Mouse (Mus musculus): Measurements from ENCODE around the gene Tns3. TPM values are rescaled to one million over a fixed set of nuclear protein-coding genes. Genes with fewer than 3 reads are reported as not detected.

The Tns3 gene
- polyA plus RNA-seq, 1 experiment from 2014 or later = 49.6 TPM

DNA sequence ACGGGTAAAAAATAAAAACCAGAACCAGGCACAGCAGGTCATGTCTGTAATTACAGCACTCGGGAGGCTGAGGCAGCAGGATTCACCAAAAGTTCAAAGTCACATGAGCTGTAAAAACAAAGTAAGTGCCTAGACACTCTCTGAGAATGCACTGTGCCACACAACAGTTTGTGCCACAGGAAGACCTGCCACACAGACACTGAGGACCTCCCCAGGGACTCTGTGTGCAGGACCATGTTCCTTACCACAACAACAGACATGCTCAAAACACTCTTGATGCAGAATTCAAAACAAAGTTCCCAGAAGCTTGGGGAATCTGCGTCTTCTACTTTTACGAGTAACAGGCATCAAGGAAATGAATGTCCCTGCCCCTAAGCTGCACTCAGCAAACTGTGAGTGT, 3.4 kb downstream of the Tns3 start:
- H3K27ac ChIP-seq = 0 out of 2 replicates have a peak overlapping the region, but pooled peaks have one; percentile 12
- peaks cover 14% of the 10 kb centered on the region for H3K36me3 ChIP-seq
- H3K4me1 ChIP-seq (replicated peaks) = peaks cover 85% of the 10 kb centered on the region
- no peak for ATAC-seq (ENCODE audit: insufficient number of reproducible peaks, insufficient read depth, low FRiP score, low TSS enrichment, low read depth)
- H3K4me2 ChIP-seq = no peak overlapping the region
- peaks cover 5% of the 10 kb centered on the region; the same call in 1 of the 2 replicates for H3K9me3 ChIP-seq
- 39% methylated on average over 4 of the region's 4 CpGs for WGBS
- H3K27me3 ChIP-seq = no peaks in the 10 kb centered on the region
- H3K4me3 ChIP-seq (replicated peaks) = no peak overlapping the region
- no peak overlapping the region for H3K9ac ChIP-seq (replicated peaks)

DNA sequence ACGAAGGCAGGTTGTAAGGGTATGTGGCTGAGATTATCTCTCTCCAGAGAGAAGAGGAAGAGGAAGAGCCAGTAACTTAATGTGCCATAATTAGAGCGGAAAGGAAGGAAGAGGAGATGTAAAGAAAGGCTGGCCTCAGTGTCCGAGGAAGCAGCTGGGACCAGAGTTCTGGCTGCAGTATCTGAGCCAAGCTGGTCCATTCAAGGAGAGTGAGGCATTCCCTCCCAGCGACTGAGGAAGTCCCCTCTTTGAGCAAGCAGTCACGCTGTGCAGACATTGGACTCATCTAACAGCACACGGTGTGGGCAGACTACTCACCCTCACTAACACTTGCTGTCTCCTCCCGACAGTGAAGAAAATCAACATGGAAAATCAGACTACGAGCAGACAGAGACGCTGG, 4.5 kb downstream of the Tns3 start:
- Histone ChIP-seq H3K9me3 (peaks cover 5% of the 10 kb centered on the region; the same call in 1 of the 2 replicates), H3K27ac (peak overlapping the region; percentile 97), H3K9ac (replicated peaks) (no peak overlapping the region; the same call in 1 of the 2 replicates), H3K4me2 (peak overlapping the region; percentile 39), H3K36me3 (peaks cover 14% of the 10 kb centered on the region), H3K4me3 (replicated peaks) (no peak overlapping the region), H3K27me3 (no peaks in the 10 kb centered on the region), H3K4me1 (replicated peaks) (peaks cover 84% of the 10 kb centered on the region)
- WGBS = 41% methylated on average over 9 of the region's 9 CpGs
- no peak for ATAC-seq (ENCODE audit: insufficient number of reproducible peaks, insufficient read depth, low FRiP score, low TSS enrichment, low read depth)

DNA sequence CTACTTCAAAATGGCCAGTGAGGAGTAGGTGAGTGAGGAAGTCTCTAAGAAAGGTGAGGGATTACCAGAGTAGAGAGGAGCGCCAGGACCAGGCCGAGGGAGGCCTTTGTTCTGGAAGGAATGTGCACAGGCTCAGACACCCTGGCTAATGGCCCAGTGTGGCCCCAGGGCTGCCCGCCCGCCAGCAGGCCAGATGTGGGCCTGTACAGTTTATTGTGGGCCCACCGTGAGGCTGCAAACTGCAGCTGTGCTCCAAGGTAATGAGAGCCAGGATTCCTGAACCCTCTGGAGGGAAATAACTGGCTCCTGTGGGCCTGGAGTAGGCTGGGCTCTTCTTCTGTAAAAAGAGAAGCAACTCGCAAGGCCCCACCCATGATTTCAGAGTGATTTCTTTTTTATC, 5.3 kb downstream of the Tns3 start:
- ATAC-seq (ENCODE audit: insufficient number of reproducible peaks, insufficient read depth, low FRiP score, low TSS enrichment, low read depth) = peak; percentile 90
- no peaks in the 10 kb centered on the region for H3K27me3 ChIP-seq
- WGBS = 2% methylated on average over 6 of the region's 6 CpGs
- H3K9me3 ChIP-seq = peaks cover 5% of the 10 kb centered on the region; the same call in 1 of the 2 replicates
- peaks cover 87% of the 10 kb centered on the region for H3K4me1 ChIP-seq (replicated peaks)
- H3K36me3 ChIP-seq = peaks cover 14% of the 10 kb centered on the region
- H3K4me3 ChIP-seq (replicated peaks) = no peak overlapping the region
- H3K9ac ChIP-seq (replicated peaks) = no peak overlapping the region; the same call in 1 of the 2 replicates
- H3K4me2 ChIP-seq = peak overlapping the region; percentile 39; the same call in 1 of the 2 replicates
- peak overlapping the region; percentile 97 for H3K27ac ChIP-seq

DNA sequence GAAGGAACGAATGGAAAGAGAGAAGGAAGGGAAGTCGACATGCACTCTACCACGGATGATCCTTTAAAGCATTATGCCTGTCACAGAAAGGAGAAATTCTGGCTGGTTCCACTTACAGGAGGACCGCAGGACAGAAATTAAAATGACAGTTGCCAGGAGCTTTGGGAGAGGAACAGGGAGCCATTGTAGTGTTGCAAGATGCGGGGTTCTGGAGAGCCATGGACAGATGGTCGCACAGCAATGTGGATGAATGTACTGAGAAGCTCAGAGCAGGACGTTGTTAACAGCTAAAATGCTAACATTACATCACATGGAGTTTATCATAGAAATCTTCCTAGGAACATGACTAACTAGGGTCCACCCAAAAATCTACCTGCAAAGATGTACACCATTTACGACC, 6.8 kb downstream of the Tns3 start:
- Histone ChIP-seq H3K27me3 (no peaks in the 10 kb centered on the region), H3K4me3 (replicated peaks) (no peak overlapping the region), H3K4me2 (no peak overlapping the region), H3K9ac (replicated peaks) (no peak overlapping the region), H3K27ac (peak overlapping the region; percentile 97), H3K36me3 (peaks cover 14% of the 10 kb centered on the region), H3K4me1 (replicated peaks) (peaks cover 96% of the 10 kb centered on the region), H3K9me3 (peaks cover 5% of the 10 kb centered on the region; the same call in 1 of the 2 replicates)
- no peak for ATAC-seq (ENCODE audit: insufficient number of reproducible peaks, insufficient read depth, low FRiP score, low TSS enrichment, low read depth)
- 77% methylated on average over 8 of the region's 8 CpGs for WGBS

DNA sequence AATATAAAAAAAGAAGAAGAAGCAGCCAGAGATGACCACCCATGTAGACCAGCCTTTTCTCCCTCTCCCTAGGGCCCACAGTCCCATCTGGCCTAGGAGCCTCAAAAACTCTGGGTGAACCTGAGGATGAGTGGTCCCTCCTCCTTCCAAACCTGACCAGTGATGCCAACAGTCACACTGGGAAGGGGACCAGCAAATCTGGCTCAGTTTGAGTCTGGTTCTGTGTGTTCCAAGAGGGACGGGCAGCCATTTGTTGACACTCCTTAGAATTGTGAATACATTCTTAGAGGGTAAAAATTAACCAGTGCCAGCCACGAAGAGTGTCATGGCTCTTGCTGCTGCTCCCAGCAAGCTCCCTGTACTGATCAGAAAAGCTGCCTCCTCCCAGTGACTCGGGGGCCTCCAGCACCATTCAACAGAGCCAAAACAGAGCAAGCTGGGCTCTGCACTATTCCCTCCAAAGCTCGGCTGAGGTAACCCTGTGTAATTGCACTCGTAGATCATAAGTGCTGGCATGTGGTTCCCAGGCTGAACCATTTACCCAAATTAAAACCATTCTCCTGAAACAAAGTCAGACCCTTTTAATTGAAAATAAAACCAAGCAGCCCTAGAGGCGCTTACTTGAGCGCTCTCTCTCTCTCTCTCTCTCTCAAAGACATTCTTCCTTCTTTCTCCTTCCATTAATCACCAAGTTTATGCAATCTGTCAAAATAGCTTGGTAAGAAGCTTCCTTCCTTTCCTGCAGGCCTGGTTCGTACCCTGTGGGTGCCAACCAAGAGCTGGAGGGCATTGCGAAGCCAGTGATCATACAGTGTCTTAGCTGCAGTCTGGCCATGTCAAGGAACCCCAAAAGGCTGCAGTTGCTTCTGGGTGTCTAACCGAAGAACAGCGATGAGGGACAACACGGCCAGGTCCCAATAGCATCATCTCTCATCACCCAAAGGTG, 7.6 kb downstream of the Tns3 start:
- peaks cover 14% of the 10 kb centered on the region for H3K36me3 ChIP-seq
- 28% methylated on average over 12 of the region's 12 CpGs for WGBS
- peak overlapping the region; percentile 97 for H3K27ac ChIP-seq
- no peak overlapping the region for H3K9ac ChIP-seq (replicated peaks)
- no peak overlapping the region for H3K4me3 ChIP-seq (replicated peaks)
- peak; percentile 60 for ATAC-seq (ENCODE audit: insufficient number of reproducible peaks, insufficient read depth, low FRiP score, low TSS enrichment, low read depth)
- peaks cover 5% of the 10 kb centered on the region; the same call in 1 of the 2 replicates for H3K9me3 ChIP-seq
- peak overlapping the region; percentile 27 for H3K4me2 ChIP-seq
- no peaks in the 10 kb centered on the region for H3K27me3 ChIP-seq
- H3K4me1 ChIP-seq (replicated peaks) = peaks cover 96% of the 10 kb centered on the region

DNA sequence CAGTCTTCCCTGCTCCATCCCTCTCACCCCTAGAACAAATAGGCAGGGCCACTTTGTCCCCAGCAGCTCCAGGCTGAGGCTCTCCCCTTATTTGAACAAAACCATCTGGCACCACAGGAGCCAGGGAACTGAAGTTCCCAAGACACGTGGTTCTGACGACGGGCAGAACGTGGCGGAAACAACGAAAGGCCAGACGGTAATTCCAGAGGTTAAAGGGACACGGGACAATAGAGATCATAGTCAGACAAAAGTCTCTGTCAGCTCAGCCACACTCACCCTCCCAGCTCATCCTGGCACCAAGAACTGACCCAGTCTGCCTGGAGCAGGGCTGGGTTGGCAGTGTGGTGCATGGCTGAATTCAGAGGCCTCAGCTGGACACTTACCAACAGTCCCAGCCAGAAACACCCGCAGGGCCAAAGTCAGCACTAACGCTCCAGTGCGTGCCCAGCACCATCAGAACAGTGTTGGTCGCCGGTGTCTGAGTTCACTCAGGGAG, 10.5 kb downstream of the Tns3 start:
- Histone ChIP-seq H3K27me3 (no peaks in the 10 kb centered on the region), H3K27ac (peak overlapping the region; percentile 89), H3K4me3 (replicated peaks) (no peak overlapping the region), H3K36me3 (peaks cover 3% of the 10 kb centered on the region; the same call in 1 of the 2 replicates), H3K4me1 (replicated peaks) (peaks cover 97% of the 10 kb centered on the region), H3K4me2 (peak overlapping the region; percentile 9; the same call in 1 of the 2 replicates), H3K9me3 (peaks cover 5% of the 10 kb centered on the region; the same call in 1 of the 2 replicates), H3K9ac (replicated peaks) (no peak overlapping the region)
- 46% methylated on average over 13 of the region's 13 CpGs for WGBS
- no peak for ATAC-seq (ENCODE audit: insufficient number of reproducible peaks, insufficient read depth, low FRiP score, low TSS enrichment, low read depth)

DNA sequence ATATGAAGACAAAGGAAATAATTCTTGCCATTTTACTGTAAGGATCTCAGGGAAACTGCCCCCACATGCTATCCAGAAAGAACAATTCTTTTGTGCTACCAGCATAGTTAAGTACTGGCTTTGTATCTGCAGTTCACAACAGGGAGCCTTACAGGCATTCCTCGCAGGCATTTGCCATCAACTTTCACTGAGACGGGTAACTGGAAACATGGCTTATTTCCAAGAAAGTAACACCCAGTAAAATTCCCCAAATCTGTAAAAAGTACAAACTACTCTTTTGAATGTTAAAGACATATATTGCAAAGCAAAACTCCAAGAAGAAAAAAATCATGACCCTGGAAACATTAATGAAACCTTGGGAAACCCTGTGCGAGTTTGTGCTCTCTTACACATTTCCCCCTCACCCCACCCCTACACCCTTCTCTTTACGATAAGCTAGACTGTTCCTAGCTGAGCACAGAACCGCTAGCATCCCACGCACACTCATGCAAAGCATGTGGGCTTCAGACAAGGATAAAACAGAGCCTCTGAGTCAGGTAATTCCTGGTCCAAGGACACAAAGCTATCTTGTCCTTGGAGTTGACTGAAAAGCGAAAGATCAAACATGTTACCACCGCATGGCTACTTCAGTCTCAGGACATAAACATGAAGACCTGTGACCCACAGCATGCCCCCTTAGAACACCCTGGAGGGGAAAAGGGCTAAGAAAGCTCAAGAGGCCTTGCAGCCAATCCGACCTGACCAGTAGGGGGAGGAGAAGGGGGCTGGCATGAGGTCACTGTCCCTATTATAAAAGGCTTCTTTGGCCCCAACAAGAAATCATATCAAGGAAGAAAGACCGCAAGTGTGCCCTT, 11.3 kb downstream of the Tns3 start:
- H3K4me3 ChIP-seq (replicated peaks) = no peak overlapping the region
- peaks cover 1% of the 10 kb centered on the region; the same call in 1 of the 2 replicates for H3K36me3 ChIP-seq
- H3K27me3 ChIP-seq = no peaks in the 10 kb centered on the region
- H3K9ac ChIP-seq (replicated peaks) = no peak overlapping the region
- ATAC-seq (ENCODE audit: insufficient number of reproducible peaks, insufficient read depth, low FRiP score, low TSS enrichment, low read depth) = peak; percentile 54; the same call in 1 of the 2 replicates
- H3K9me3 ChIP-seq = peaks cover 2% of the 10 kb centered on the region; the same call in 1 of the 2 replicates
- peak overlapping the region; percentile 89 for H3K27ac ChIP-seq
- H3K4me2 ChIP-seq = peak overlapping the region; percentile 9; the same call in 1 of the 2 replicates
- WGBS = 36% methylated on average over 10 of the region's 10 CpGs
- H3K4me1 ChIP-seq (replicated peaks) = peaks cover 97% of the 10 kb centered on the region

DNA sequence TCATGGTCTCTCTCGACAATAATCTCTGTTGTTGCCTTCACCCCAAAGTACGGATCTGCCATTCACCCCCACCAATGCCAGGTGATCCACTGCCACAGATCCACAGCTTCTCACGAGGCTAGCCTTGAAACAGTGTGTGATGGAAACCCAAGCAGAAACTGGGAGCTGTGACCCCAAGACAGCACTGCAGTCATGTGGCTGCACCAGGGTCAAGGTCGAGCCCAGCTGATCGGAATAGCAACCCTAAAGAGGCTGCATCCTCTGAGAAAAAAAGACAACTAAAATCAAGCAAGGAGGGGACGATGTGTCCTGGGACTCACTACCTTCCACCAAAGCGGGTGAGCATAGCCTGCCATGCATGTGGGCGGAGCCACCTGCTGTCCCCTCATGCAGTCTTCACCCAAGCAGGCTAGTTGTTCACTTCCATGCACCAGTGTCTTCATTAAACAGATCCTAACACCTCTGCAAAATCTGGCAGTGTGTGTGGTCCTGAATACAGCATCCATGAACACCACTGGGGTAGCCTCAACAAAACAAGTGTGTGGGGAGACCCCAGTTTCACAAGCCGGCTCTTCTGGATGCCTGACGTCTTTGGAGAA, 12.1 kb downstream of the Tns3 start:
- H3K9ac ChIP-seq (replicated peaks) = no peak overlapping the region
- H3K27me3 ChIP-seq = no peaks in the 10 kb centered on the region
- H3K9me3 ChIP-seq = no peaks in the 10 kb centered on the region
- H3K4me2 ChIP-seq = 0 out of 2 replicates have a peak overlapping the region, but pooled peaks have one; percentile 8
- no peak overlapping the region for H3K4me3 ChIP-seq (replicated peaks)
- no peaks in the 10 kb centered on the region; the same call in 1 of the 2 replicates for H3K36me3 ChIP-seq
- peaks cover 94% of the 10 kb centered on the region for H3K4me1 ChIP-seq (replicated peaks)
- ATAC-seq (ENCODE audit: insufficient number of reproducible peaks, insufficient read depth, low FRiP score, low TSS enrichment, low read depth) = no peak
- WGBS = 70% methylated on average over 10 of the region's 10 CpGs
- peak overlapping the region; percentile 89 for H3K27ac ChIP-seq

DNA sequence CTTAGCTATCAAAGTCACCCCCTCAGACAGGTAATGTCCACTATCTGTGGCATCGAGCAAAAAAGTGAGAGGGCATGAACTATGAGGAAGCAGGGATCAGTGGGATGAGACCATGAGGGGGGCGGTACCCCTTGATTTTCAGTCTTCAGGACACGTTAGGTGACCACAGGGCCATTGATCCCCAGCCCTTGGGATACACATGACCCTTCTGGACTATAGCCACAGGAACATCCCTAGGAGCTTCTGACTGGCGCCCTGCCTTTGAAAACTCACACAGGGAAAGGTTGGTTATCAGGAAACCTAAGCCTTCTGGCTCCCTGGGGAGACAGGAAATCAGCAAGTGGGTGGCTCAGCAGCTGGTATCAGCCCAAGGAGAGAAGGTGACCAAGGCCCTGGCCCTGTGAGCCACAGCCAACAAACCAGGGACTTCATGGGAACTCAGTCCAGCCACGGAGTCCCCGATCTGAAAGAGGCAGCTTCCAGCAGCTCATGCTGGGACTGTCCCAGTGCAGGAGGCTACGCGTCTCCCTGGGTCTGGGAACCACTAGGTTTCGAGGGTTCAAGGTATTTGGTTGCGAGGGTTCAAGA, 12.8 kb downstream of the Tns3 start:
- no peak overlapping the region for H3K4me2 ChIP-seq
- H3K9me3 ChIP-seq = no peaks in the 10 kb centered on the region
- ATAC-seq (ENCODE audit: insufficient number of reproducible peaks, insufficient read depth, low FRiP score, low TSS enrichment, low read depth) = no peak
- H3K36me3 ChIP-seq = peaks cover 5% of the 10 kb centered on the region; the same call in 1 of the 2 replicates
- H3K9ac ChIP-seq (replicated peaks) = no peak overlapping the region
- H3K27me3 ChIP-seq = no peaks in the 10 kb centered on the region
- H3K27ac ChIP-seq = peak overlapping the region; percentile 89
- peaks cover 87% of the 10 kb centered on the region for H3K4me1 ChIP-seq (replicated peaks)
- no peak overlapping the region for H3K4me3 ChIP-seq (replicated peaks)
- 88% methylated on average over 10 of the region's 10 CpGs for WGBS

DNA sequence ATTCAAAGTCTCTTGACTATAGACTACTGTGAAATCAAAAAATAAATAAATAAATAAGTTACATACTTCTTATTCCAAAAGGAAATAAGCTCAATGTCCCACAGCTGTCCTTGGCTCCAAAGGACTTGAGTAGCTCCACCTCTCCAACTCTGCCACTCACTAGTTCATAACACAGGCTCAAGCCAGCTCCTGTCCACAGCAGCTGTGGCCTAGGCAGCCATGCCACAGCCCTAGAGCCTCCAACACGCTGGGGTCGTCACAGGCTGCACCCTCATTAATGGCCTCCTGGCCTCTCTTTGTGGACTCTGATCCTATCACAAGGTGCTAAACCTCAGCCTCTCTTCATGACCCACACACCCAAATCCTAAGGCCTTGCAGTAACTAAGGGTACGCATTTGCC, 18.7 kb downstream of the Tns3 start:
- H3K9ac ChIP-seq (replicated peaks) = no peak overlapping the region
- peaks cover 10% of the 10 kb centered on the region; the same call in 1 of the 2 replicates for H3K36me3 ChIP-seq
- H3K4me1 ChIP-seq (replicated peaks) = peaks cover 51% of the 10 kb centered on the region
- no peak for ATAC-seq (ENCODE audit: insufficient number of reproducible peaks, insufficient read depth, low FRiP score, low TSS enrichment, low read depth)
- H3K4me3 ChIP-seq (replicated peaks) = no peak overlapping the region
- H3K4me2 ChIP-seq = no peak overlapping the region
- 61% methylated on average over 3 of the region's 3 CpGs for WGBS
- H3K9me3 ChIP-seq = no peaks in the 10 kb centered on the region
- no peak overlapping the region for H3K27ac ChIP-seq
- H3K27me3 ChIP-seq = no peaks in the 10 kb centered on the region

All from limb, embryonic 12.5 days (tissue).